Comparison of ENCODE assay signal across 27 mouse cellular contexts in the genomic region with DNA sequence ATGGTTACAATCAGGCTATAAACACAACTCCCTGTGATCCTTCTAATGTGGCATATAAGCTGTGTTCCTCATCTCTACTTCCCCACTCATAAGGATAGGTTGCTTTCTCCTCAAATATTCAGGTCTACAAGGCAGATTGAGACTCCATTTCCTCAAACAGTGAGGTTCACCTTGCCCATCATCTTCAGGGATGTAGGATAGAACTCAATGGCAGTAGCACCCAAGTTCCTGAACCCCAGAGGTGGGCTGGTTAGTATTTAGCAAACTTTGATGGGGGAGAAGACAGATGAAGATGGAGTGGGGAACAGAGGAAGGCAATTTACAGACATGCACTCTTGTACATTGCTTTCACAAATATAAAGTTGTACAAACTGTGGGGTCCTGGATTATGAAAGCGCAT.
"Had no signal": no experiment of that assay in that cellular context is flagged by ENCODE, and none has a peak within 500 bp of the region (broad histone marks: within the 10 kb centered on the region; RNA-seq: fewer than 3 reads in every experiment).

No protein-coding gene starts in this region.

- H3K9ac ChIP-seq: embryonic facial prominence, embryonic 12.5 days; embryonic facial prominence, embryonic 13.5 days; embryonic facial prominence, embryonic 15.5 days; forebrain, embryonic 12.5 days; forebrain, embryonic 13.5 days; forebrain, embryonic 15.5 days; forebrain, postnatal 0 days had no signal

- H3K4me3 ChIP-seq: embryonic facial prominence, embryonic 10.5 days; embryonic facial prominence, embryonic 12.5 days; embryonic facial prominence, embryonic 13.5 days; embryonic facial prominence, embryonic 15.5 days; erythroblast, embryonic 14.5 days; forebrain, embryonic 10.5 days; forebrain, embryonic 12.5 days; forebrain, embryonic 13.5 days; forebrain, embryonic 15.5 days; gastrocnemius, adult 2 months; heart, adult 2 months had no signal

- H3K36me3 ChIP-seq: embryonic facial prominence, embryonic 10.5 days; embryonic facial prominence, embryonic 12.5 days; embryonic facial prominence, embryonic 13.5 days; embryonic facial prominence, embryonic 15.5 days; forebrain, embryonic 10.5 days; forebrain, embryonic 12.5 days; forebrain, embryonic 15.5 days had no signal

- H3K4me1 ChIP-seq: embryonic facial prominence, embryonic 10.5 days; embryonic facial prominence, embryonic 12.5 days; embryonic facial prominence, embryonic 13.5 days; embryonic facial prominence, embryonic 15.5 days; forebrain, embryonic 10.5 days; forebrain, embryonic 12.5 days; forebrain, embryonic 13.5 days; forebrain, embryonic 15.5 days had no signal

- H3K27me3 ChIP-seq: embryonic facial prominence, embryonic 12.5 days; embryonic facial prominence, embryonic 13.5 days; embryonic facial prominence, embryonic 15.5 days; forebrain, embryonic 12.5 days; forebrain, embryonic 13.5 days; forebrain, embryonic 15.5 days had no signal

- H3K27ac ChIP-seq: embryonic facial prominence, embryonic 10.5 days; embryonic facial prominence, embryonic 12.5 days; embryonic facial prominence, embryonic 13.5 days; embryonic facial prominence, embryonic 15.5 days; forebrain, embryonic 10.5 days; forebrain, embryonic 12.5 days; forebrain, embryonic 13.5 days; forebrain, embryonic 15.5 days; heart, adult 2 months had no signal

- ATAC-seq: forebrain, embryonic 13.5 days; forebrain, embryonic 14.5 days; forebrain, embryonic 15.5 days; forebrain, embryonic 16.5 days; forebrain, postnatal 0 days had no signal

- H3K4me2 ChIP-seq: embryonic facial prominence, embryonic 12.5 days; embryonic facial prominence, embryonic 13.5 days; embryonic facial prominence, embryonic 15.5 days; forebrain, embryonic 12.5 days; forebrain, embryonic 13.5 days; forebrain, embryonic 15.5 days had no signal

- H3K9me3 ChIP-seq: embryonic facial prominence, embryonic 10.5 days; embryonic facial prominence, embryonic 12.5 days; embryonic facial prominence, embryonic 13.5 days; embryonic facial prominence, embryonic 15.5 days; forebrain, embryonic 10.5 days; forebrain, embryonic 12.5 days; forebrain, embryonic 13.5 days; forebrain, embryonic 15.5 days had no signal

- DNase-seq: cerebellum, adult 8-10 months; cerebellum, adult 9-10 months; cerebellum, adult 9-11 months; cerebellum, postnatal 10 days; cerebellum, postnatal 14 days; cerebellum, postnatal 25 days; cerebellum, postnatal 36 days; embryo, embryonic 11 days; forebrain, postnatal 0 days; gastrocnemius, adult 2 months; gastrocnemius, postnatal 10 days; gastrocnemius, postnatal 14 days; gastrocnemius, postnatal 25 days; gastrocnemius, postnatal 36 days; heart, adult 18-20 months; heart, adult 2 months had no signal
